Mouse (Mus musculus) adrenal gland, postnatal 0 days (tissue): ENCODE data around the gene Qtrt2. TPM values are rescaled to one million over a fixed set of nuclear protein-coding genes. Genes with fewer than 3 reads are reported as not detected.

Experiments
- polyA plus RNA-seq: library from polyadenylated mRNA; unstranded; fragments of >200 nt; fragmentation: Nextera tagmentation; extraction: Ambion mirVana; gene quantifications from 2 replicates; pipeline ENCODE4 v1.2.1, GENCODE M21; 2015

The Qtrt2 gene
- 10.7 and 12.9 TPM in 2 replicates for polyA plus RNA-seq

GRCm38 (mm10) chr16:43926341-43926859 lies at the start of gene Qtrt2:
Qtrt2 (minus strand) TSS chr16:43926809.

GRCm38 (mm10) chr16:43889208-43890004 lies 37.2 kb downstream of the Qtrt2 start, which contains the start of gene Ccdc191:
Ccdc191 (plus strand) TSS chr16:43889800.

Other genes starting within 250 kb of the Qtrt2 start
- gene Drd3, start 172.8 kb downstream of the Qtrt2 start, polyA plus RNA-seq = not detected in 2 replicates
- gene Ccdc191, start 37.0 kb downstream of the Qtrt2 start, polyA plus RNA-seq = 8.0 and 11.2 TPM in 2 replicates
- 0.16 and 0.17 TPM in 2 replicates for gene Zdhhc23, start 53.0 kb upstream of the Qtrt2 start, polyA plus RNA-seq
- 1.8 and 3.3 TPM in 2 replicates for gene Gramd1c, start 136.5 kb upstream of the Qtrt2 start, polyA plus RNA-seq
- 34.8 and 44.5 TPM in 2 replicates for gene Atp6v1a, start 212.9 kb upstream of the Qtrt2 start, polyA plus RNA-seq
- 26.6 and 41.5 TPM in 2 replicates for gene Naa50, start 213.0 kb upstream of the Qtrt2 start, polyA plus RNA-seq
- 1.7 and 1.8 TPM in 2 replicates for gene Usf3, start 246.4 kb upstream of the Qtrt2 start, polyA plus RNA-seq